Mouse (Mus musculus) myocyte (in vitro differentiated cells): ENCODE data around the gene Fam20b.

Experiments
- E2F4 ChIP-seq: IDR thresholded peaks from one replicate; pipeline ENCODE4 v1.6.1; 2011; ENCODE audit warnings: mild to moderate bottlenecking, control low read depth, moderate library complexity; ENCODE audit not compliant: insufficient read depth
- MAX ChIP-seq: IDR thresholded peaks from one replicate; pipeline ENCODE4 v1.6.1; 2011; ENCODE audit warnings: low read depth, mild to moderate bottlenecking, control low read depth
- MYOG ChIP-seq, 3 experiments: IDR thresholded peaks; one replicate each; pipeline ENCODE4 v1.6.1; 2011; ENCODE audit warnings: control low read depth in 2 of 3, low read depth in 2 of 3, mild to moderate bottlenecking in 2 of 3; ENCODE audit not compliant: insufficient read length in 2 of 3, control insufficient read depth in 1 of 3, insufficient read depth in 1 of 3
- POLR2A ChIP-seq: IDR thresholded peaks from one replicate; pipeline ENCODE4 v1.6.1; 2011; ENCODE audit warnings: low read depth, mild to moderate bottlenecking, control low read depth, moderate library complexity; ENCODE audit not compliant: insufficient read length
- POLR2AphosphoS2 ChIP-seq: IDR thresholded peaks from one replicate; pipeline ENCODE4 v1.6.1; 2011; ENCODE audit warnings: low read depth, control low read depth; ENCODE audit not compliant: insufficient read length
- SRF ChIP-seq: IDR thresholded peaks from one replicate; pipeline ENCODE4 v1.6.1; 2011; ENCODE audit warnings: low read depth; ENCODE audit not compliant: control insufficient read depth, insufficient read length
- TCF12 ChIP-seq: IDR thresholded peaks from one replicate; pipeline ENCODE4 v1.6.1; 2011; ENCODE audit warnings: mild to moderate bottlenecking, control low read depth; ENCODE audit not compliant: poor library complexity, insufficient read depth, severe bottlenecking
- TCF3 ChIP-seq: IDR thresholded peaks from one replicate; pipeline ENCODE4 v1.6.1; 2011; ENCODE audit warnings: low read depth, control low read depth; ENCODE audit not compliant: insufficient read length
- USF1 ChIP-seq: IDR thresholded peaks from one replicate; pipeline ENCODE4 v1.6.1; 2011; ENCODE audit warnings: low read depth, mild to moderate bottlenecking, control low read depth, moderate library complexity

- TF ChIP-seq USF1: no peak
- no peak for TF ChIP-seq POLR2A
- TF ChIP-seq TCF3: no peak
- no peak for TF ChIP-seq MAX
- TF ChIP-seq TCF12: no peak
- TF ChIP-seq MYOG (IDR thresholded peaks at IDR 0.05; ENCODE audit: control insufficient read depth in 1 of 3, insufficient read depth in 1 of 3, insufficient read length in 2 of 3, low read depth in 2 of 3): no peak
- TF ChIP-seq E2F4: no peak
- no peak for TF ChIP-seq POLR2AphosphoS2
- TF ChIP-seq SRF: no peak
Measured at GRCm38 (mm10) chr1:156676171-156676570, 42.7 kb downstream of the Fam20b start.
